Mouse (Mus musculus) CH12F3 (cell line): ENCODE data around the gene Gm11020.

Experiments used
- in situ Hi-C: fragments of 300-500 bp; cut with MboI; formaldehyde crosslinking; loops from 2 replicates; pipeline ENCODE4 v1.14.3; 2020; ENCODE audit warnings: low sequenced_read_pairs

Gm11020 gene

GRCm38 (mm10) chr8:104341678-104342077 lies 20.3 kb downstream of the Gm11020 start:
- in situ Hi-C loops: no loop called here

- in situ Hi-C loops: no loop called here
Observed at GRCm38 (mm10) chr8:104342426-104342825, 21.1 kb downstream of the Gm11020 start.

- in situ Hi-C loops: no loop called here
Observed at GRCm38 (mm10) chr8:104343957-104344356, 22.6 kb downstream of the Gm11020 start.

- in situ Hi-C loops: no loop called here
Observed at GRCm38 (mm10) chr8:104344622-104345021, 23.3 kb downstream of the Gm11020 start.

GRCm38 (mm10) chr8:104346706-104347105 lies 25.3 kb downstream of the Gm11020 start:
- in situ Hi-C loops: no loop called here

GRCm38 (mm10) chr8:104348971-104349370 lies 27.6 kb downstream of the Gm11020 start:
- in situ Hi-C loops: no loop called here

- in situ Hi-C loops: no loop called here
Observed at GRCm38 (mm10) chr8:104350047-104350446, 28.7 kb downstream of the Gm11020 start.

GRCm38 (mm10) chr8:104353186-104353585 lies 31.8 kb downstream of the Gm11020 start:
- in situ Hi-C loops: no loop called here

GRCm38 (mm10) chr8:104354504-104354903 lies 33.1 kb downstream of the Gm11020 start:
- in situ Hi-C loops: no loop called here

- in situ Hi-C loops: no loop called here
Observed at GRCm38 (mm10) chr8:104358637-104359036, 37.3 kb downstream of the Gm11020 start.

GRCm38 (mm10) chr8:104359778-104360456 lies 38.5 kb downstream of the Gm11020 start:
- in situ Hi-C loops: no loop called here

GRCm38 (mm10) chr8:104365695-104366094 lies 44.3 kb downstream of the Gm11020 start:
- in situ Hi-C loops: no loop called here

- in situ Hi-C loops: no loop called here
Observed at GRCm38 (mm10) chr8:104367398-104367797, 46.0 kb downstream of the Gm11020 start.

- in situ Hi-C loops: no loop called here
Observed at GRCm38 (mm10) chr8:104369591-104369990, 48.2 kb downstream of the Gm11020 start.

GRCm38 (mm10) chr8:104370071-104370470 lies 48.7 kb downstream of the Gm11020 start:
- in situ Hi-C loops: no loop called here

GRCm38 (mm10) chr8:104371121-104371520 lies 49.8 kb downstream of the Gm11020 start:
- in situ Hi-C loops: no loop called here
